Mouse (Mus musculus): ENCODE results near the gene Wdr86. TPM values are rescaled to one million over a fixed set of nuclear protein-coding genes. Genes with fewer than 3 reads are reported as not detected.
A peak's percentile ranks its signal among the peaks of the same experiment; 100 is the strongest.

Wdr86 gene
- total and polyA plus RNA-seq, 2 experiments from 2014 or later = 2.8 to 5.1 TPM

GRCm38 (mm10) chr5:24724805-24725204 lies 5.7 kb downstream of the Wdr86 start:
- H3K9ac ChIP-seq (replicated peaks; ENCODE audit: low read depth, low read length) = no peak overlapping the region
- 50% methylated on average over 5 of the region's 5 CpGs for WGBS

DNA sequence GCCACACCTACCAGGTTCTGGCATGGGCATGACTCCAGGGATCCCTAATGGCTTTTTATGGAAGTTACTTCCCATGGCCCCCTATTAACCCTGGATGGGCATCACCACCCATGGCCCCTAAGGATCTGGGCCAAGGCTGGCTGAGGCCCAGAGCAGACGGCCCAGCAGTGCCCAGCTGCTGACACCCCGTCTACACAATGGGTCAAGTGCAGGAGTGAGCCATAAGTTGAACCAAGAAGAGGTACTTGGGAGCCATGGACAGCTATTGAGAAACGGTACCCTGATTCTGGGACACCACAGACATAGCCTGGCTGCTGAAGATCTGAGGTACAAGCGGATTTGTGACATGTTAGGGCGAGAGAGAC lies 6.3 kb downstream of the Wdr86 start:
- 69% methylated on average over 5 of the region's 5 CpGs for WGBS

More at GRCm38 (mm10) chr5:24724805-24725204, 5.7 kb downstream of the Wdr86 start:
- Histone ChIP-seq H3K27me3 (ENCODE audit: control insufficient read depth, insufficient read depth, low read length) (peaks cover 5% of the 10 kb centered on the region), H3K4me1 (ENCODE audit: control insufficient read depth, insufficient read depth) (peaks cover 12% of the 10 kb centered on the region), H3K9me3 (replicated peaks; ENCODE audit: control insufficient read depth, low read length) (no peaks in the 10 kb centered on the region), H3K27ac (ENCODE audit: low read depth) (peak overlapping the region; percentile 46), H3K36me3 (replicated peaks; ENCODE audit: control insufficient read depth, insufficient read depth, low read length) (no peaks in the 10 kb centered on the region), H3K4me2 (ENCODE audit: low read depth, low read length) (no peak overlapping the region), H3K4me3 (ENCODE audit: low read depth, low read length) (no peak overlapping the region)
- no peak for TF ChIP-seq EP300 (IDR thresholded peaks at IDR 0.05; ENCODE audit: low read depth)
- TF ChIP-seq CTCF (IDR thresholded peaks at IDR 0.05; ENCODE audit: low read depth) = no peak
- DNase-seq (ENCODE audit: low spot score) = no peak
- ATAC-seq (ENCODE audit: insufficient read depth, low read depth) = no peak

GRCm38 (mm10) chr5:24723527-24724269 lies 6.8 kb downstream of the Wdr86 start:
- 0 out of 2 replicates have a peak overlapping the region, but pooled peaks have one; percentile 46 for H3K27ac ChIP-seq (ENCODE audit: low read depth)

More for the DNA sequence above, 6.3 kb downstream of the Wdr86 start:
- Histone ChIP-seq H3K4me3 (ENCODE audit: low read depth, low read length) (no peak overlapping the region), H3K27me3 (ENCODE audit: control insufficient read depth, insufficient read depth, low read length) (no peaks in the 10 kb centered on the region), H3K9me3 (replicated peaks; ENCODE audit: control insufficient read depth, low read length) (no peaks in the 10 kb centered on the region), H3K9ac (replicated peaks; ENCODE audit: low read depth, low read length) (no peak overlapping the region), H3K27ac (ENCODE audit: low read depth) (peak overlapping the region; percentile 46), H3K36me3 (replicated peaks; ENCODE audit: control insufficient read depth, insufficient read depth, low read length) (no peaks in the 10 kb centered on the region), H3K4me1 (ENCODE audit: control insufficient read depth, insufficient read depth) (peaks cover 12% of the 10 kb centered on the region), H3K4me2 (ENCODE audit: low read depth, low read length) (no peak overlapping the region)
- no peak for ATAC-seq (ENCODE audit: insufficient read depth, low read depth)
- no peak for TF ChIP-seq CTCF (IDR thresholded peaks at IDR 0.05; ENCODE audit: low read depth)
- no peak for TF ChIP-seq EP300 (IDR thresholded peaks at IDR 0.05; ENCODE audit: low read depth)
- DNase-seq (ENCODE audit: low spot score) = no peak

GRCm38 (mm10) chr5:24719852-24720251 lies 10.7 kb downstream of the Wdr86 start:
- DNase-seq (ENCODE audit: low spot score) (no peak), ATAC-seq (ENCODE audit: insufficient read depth, low read depth) (no peak)
- no peak for TF ChIP-seq CTCF (IDR thresholded peaks at IDR 0.05; ENCODE audit: low read depth)
- no peak for TF ChIP-seq EP300 (IDR thresholded peaks at IDR 0.05; ENCODE audit: low read depth)
- peaks cover 7% of the 10 kb centered on the region; the same call in 1 of the 2 replicates for H3K4me1 ChIP-seq (ENCODE audit: control insufficient read depth, insufficient read depth)
- no peaks in the 10 kb centered on the region for H3K36me3 ChIP-seq (replicated peaks; ENCODE audit: control insufficient read depth, insufficient read depth, low read length)
- no peaks in the 10 kb centered on the region for H3K27me3 ChIP-seq (ENCODE audit: control insufficient read depth, insufficient read depth, low read length)
- no peak overlapping the region for H3K4me2 ChIP-seq (ENCODE audit: low read depth, low read length)
- no peak overlapping the region for H3K9ac ChIP-seq (replicated peaks; ENCODE audit: low read depth, low read length)
- H3K27ac ChIP-seq (ENCODE audit: low read depth) = no peak overlapping the region
- WGBS = 73% methylated on average over 3 of the region's 3 CpGs
- H3K9me3 ChIP-seq (replicated peaks; ENCODE audit: control insufficient read depth, low read length) = no peaks in the 10 kb centered on the region
- no peak overlapping the region for H3K4me3 ChIP-seq (ENCODE audit: low read depth, low read length)

More at GRCm38 (mm10) chr5:24723527-24724269, 6.8 kb downstream of the Wdr86 start:
- no peak for DNase-seq (ENCODE audit: low spot score)
- H3K36me3 ChIP-seq (replicated peaks; ENCODE audit: control insufficient read depth, insufficient read depth, low read length) = no peaks in the 10 kb centered on the region
- H3K9me3 ChIP-seq (replicated peaks; ENCODE audit: control insufficient read depth, low read length) = no peaks in the 10 kb centered on the region
- H3K27me3 ChIP-seq (ENCODE audit: control insufficient read depth, insufficient read depth, low read length) = no peaks in the 10 kb centered on the region
- H3K4me1 ChIP-seq (ENCODE audit: control insufficient read depth, insufficient read depth) = peaks cover 12% of the 10 kb centered on the region
- no peak overlapping the region for H3K9ac ChIP-seq (replicated peaks; ENCODE audit: low read depth, low read length)
- no peak overlapping the region for H3K4me3 ChIP-seq (ENCODE audit: low read depth, low read length)
- 68% methylated on average over 11 of the region's 11 CpGs for WGBS
- ATAC-seq (ENCODE audit: insufficient read depth, low read depth) = no peak
- TF ChIP-seq EP300 (IDR thresholded peaks at IDR 0.05; ENCODE audit: low read depth) (no peak), CTCF (IDR thresholded peaks at IDR 0.05; ENCODE audit: low read depth) (no peak)
- H3K4me2 ChIP-seq (ENCODE audit: low read depth, low read length) = no peak overlapping the region

GRCm38 (mm10) chr5:24718076-24718475 lies 12.5 kb downstream of the Wdr86 start:
- no peak overlapping the region for H3K4me3 ChIP-seq (ENCODE audit: low read depth, low read length)
- H3K4me2 ChIP-seq (ENCODE audit: low read depth, low read length) = no peak overlapping the region
- no peak for DNase-seq (ENCODE audit: low spot score)
- WGBS = 90% methylated on average over 6 of the region's 6 CpGs
- H3K9me3 ChIP-seq (replicated peaks; ENCODE audit: control insufficient read depth, low read length) = no peaks in the 10 kb centered on the region
- H3K4me1 ChIP-seq (ENCODE audit: control insufficient read depth, insufficient read depth) = no peaks in the 10 kb centered on the region
- no peak for ATAC-seq (ENCODE audit: insufficient read depth, low read depth)
- no peaks in the 10 kb centered on the region for H3K36me3 ChIP-seq (replicated peaks; ENCODE audit: control insufficient read depth, insufficient read depth, low read length)
- H3K27ac ChIP-seq (ENCODE audit: low read depth) = no peak overlapping the region
- no peak overlapping the region for H3K9ac ChIP-seq (replicated peaks; ENCODE audit: low read depth, low read length)
- TF ChIP-seq EP300 (IDR thresholded peaks at IDR 0.05; ENCODE audit: low read depth) = no peak
- no peak for TF ChIP-seq CTCF (IDR thresholded peaks at IDR 0.05; ENCODE audit: low read depth)
- H3K27me3 ChIP-seq (ENCODE audit: control insufficient read depth, insufficient read depth, low read length) = no peaks in the 10 kb centered on the region
